Mouse (Mus musculus) gastrocnemius, adult 18-20 months (tissue): ENCODE measurements around the gene Cdk10. TPM values are rescaled to one million over a fixed set of nuclear protein-coding genes. Genes with fewer than 3 reads are reported as not detected.

Experiments
- DNase-seq: peaks from one replicate; pipeline ENCODE4 v3.0.0; 2021; ENCODE audit warnings: low spot score
- total RNA-seq, 2 experiments: library from RNA; stranded (reverse); gene quantifications; 2 replicates each; pipeline ENCODE4 v1.2.3; 2021

Gene Cdk10
- total RNA-seq, 2 experiments from 2014 or later: 11.6 to 12.1 TPM

DNA sequence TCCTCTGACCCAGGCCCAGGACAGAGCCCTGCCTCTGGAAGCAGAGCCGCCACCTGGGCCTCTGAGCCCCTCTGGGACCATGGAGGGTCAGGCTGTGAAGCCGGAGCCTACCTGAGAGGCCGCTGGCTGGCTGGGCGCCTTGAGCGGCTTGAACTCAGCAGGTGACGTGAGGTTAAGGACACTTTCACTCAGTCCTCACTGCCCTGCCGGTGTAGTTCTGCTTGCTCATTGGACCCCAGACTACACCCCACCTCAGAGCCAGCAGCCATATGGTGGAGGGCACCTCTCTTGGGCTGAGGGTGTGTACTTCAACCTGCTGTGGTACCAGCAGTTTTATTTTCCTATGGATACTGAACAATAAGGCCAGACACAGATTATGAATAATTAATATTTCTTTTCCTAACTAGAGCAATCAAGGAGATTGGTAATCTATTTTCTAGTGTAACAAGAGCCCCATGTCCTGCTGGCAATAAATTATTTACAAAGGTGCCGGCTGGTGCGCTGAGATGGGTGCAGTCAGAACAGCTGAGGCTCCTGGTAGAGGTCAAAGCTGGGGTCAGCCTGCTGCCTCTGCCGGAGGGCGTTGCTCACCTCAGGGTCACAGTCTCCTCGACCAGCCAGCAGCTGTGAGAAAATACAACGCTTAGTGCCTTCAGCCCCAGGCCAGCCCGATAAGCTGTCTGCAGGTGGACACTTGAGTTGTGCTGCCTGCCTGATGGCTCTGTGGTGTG is 43.4 kb downstream of the Cdk10 start:
- DNase-seq: no peak

- DNase-seq: no peak
Observed at GRCm38 (mm10) chr8:123271147-123271546, 46.5 kb downstream of the Cdk10 start.

DNA sequence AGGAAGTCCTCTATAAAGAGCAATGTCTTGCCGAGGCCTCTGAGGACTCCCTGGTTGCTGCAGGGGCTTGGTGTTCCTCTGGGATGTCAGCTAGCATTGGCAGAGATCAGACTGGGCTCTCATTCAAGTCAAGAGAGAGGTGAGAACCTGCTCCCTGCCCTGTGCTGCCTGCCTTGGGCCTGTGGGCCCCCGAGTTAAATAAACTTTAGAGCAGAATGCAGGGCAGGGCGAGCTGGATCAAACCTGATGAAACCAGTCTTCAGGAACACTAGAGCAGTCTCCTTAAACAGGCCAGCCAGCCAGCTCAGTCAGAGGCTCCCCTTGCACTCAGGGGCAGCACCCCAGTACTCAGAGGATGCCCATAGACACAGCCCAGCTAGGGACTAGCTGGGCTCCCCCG is 47.3 kb downstream of the Cdk10 start:
- DNase-seq: no peak

GRCm38 (mm10) chr8:123274447-123274846 is 49.8 kb downstream of the Cdk10 start:
- no peak for DNase-seq

- DNase-seq: no peak
Observed at GRCm38 (mm10) chr8:123275096-123275495, 50.5 kb downstream of the Cdk10 start.

GRCm38 (mm10) chr8:123278445-123278844 is 53.8 kb downstream of the Cdk10 start:
- DNase-seq: no peak

- DNase-seq: no peak
Observed at GRCm38 (mm10) chr8:123279828-123280227, 55.2 kb downstream of the Cdk10 start.

DNA sequence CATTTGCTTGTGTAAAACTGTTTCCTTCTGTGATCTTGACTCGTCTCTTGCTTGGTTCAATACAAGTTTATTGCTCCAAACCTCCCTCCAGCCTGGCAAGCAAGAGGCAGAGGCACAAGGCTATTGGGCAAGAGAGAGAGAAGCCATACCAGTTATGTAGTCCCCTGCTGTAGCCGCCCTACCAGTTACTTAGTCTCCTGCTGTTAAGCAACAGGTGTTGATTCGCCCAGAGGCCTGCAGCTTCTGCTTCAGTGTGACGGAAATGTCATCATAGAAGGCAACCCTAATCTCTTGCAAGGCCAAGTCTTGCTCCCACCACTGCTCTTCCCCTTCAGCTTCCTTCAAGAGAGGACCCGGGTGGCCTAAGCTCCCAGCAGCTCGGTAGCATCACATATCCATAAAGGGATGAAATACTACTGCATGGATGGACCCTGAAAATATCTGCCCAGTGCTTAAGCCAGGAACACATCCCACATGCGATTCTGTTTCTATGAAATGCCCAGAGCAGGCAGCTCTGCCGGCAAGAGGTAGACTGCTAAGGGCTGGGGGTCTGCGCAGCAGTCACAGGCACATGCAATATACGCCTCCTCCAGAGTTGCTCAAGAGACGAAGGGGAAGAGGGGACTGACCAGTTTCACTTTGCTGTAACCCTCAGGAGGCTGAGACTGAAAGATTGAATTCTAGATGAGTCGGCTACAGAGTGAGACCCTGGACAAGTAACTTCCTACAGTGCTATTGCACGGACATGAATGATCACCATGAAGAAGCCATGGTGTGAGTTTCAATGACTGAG is 55.9 kb downstream of the Cdk10 start:
- no peak for DNase-seq

Other genes starting within 250 kb of the Cdk10 start
- 10 to 100 TPM; 61.1 to 68.9 TPM for gene Ankrd11, start 182.6 kb upstream of the Cdk10 start, total RNA-seq
- gene Spg7, start 161.9 kb upstream of the Cdk10 start, total RNA-seq: 10 to 100 TPM; 73.9 to 77.4 TPM
- gene Rpl13, start 122.5 kb upstream of the Cdk10 start, total RNA-seq: 100 to 1,000 TPM; 432 to 435 TPM
- gene Cpne7, start 107.5 kb upstream of the Cdk10 start, total RNA-seq: under 1 TPM in 1 of 2 experiments, not detected in 1; 0.14 TPM
- 1 to 10 TPM; 1.7 to 2.2 TPM for gene Sult5a1, start 66.5 kb upstream of the Cdk10 start, total RNA-seq
- 10 to 100 TPM in 1 of 2 experiments, 1 to 10 TPM in 1; 8.9 to 14.4 TPM for gene Dpep1, start 38.6 kb upstream of the Cdk10 start, total RNA-seq
- gene Chmp1a, start 12.1 kb upstream of the Cdk10 start, total RNA-seq: 10 to 100 TPM; 57.2 to 68.0 TPM
- 1 to 10 TPM in 1 of 2 experiments, under 1 TPM in 1; 0.83 to 2.1 TPM for gene Spata33, start 12.0 kb upstream of the Cdk10 start, total RNA-seq
- 1 to 10 TPM; 1.1 to 1.7 TPM for gene Spata2l, start 11.4 kb downstream of the Cdk10 start, total RNA-seq
- 1 to 10 TPM; 5.1 to 5.2 TPM for gene Zfp276, start 29.4 kb downstream of the Cdk10 start, total RNA-seq
- gene Vps9d1, start 29.5 kb downstream of the Cdk10 start, total RNA-seq: 10 to 100 TPM; 17.2 to 18.8 TPM
- gene Fanca, start 93.7 kb downstream of the Cdk10 start, total RNA-seq: not detected
- under 1 TPM in 1 of 2 experiments, not detected in 1; 0.09 TPM for gene Spire2, start 107.9 kb downstream of the Cdk10 start, total RNA-seq
- gene Tcf25, start 148.9 kb downstream of the Cdk10 start, total RNA-seq: 100 to 1,000 TPM; 128 to 130 TPM
- not detected for gene Mc1r, start 182.3 kb downstream of the Cdk10 start, total RNA-seq
- gene Tubb3, start 186.6 kb downstream of the Cdk10 start, total RNA-seq: not detected
- gene Def8, start 198.7 kb downstream of the Cdk10 start, total RNA-seq: 10 to 100 TPM; 34.6 to 43.7 TPM